Mouse (Mus musculus) olfactory bulb, adult 2 months (tissue): ENCODE data around the gene Ggt5.

Experiments used
- CTCF ChIP-seq: fragments of 200-500 bp; IDR thresholded peaks from 2 replicates; pipeline ENCODE4 v1.5.1; 2012; ENCODE audit warnings: low read depth, mild to moderate bottlenecking, low read length, moderate library complexity; ENCODE audit not compliant: insufficient read depth
- POLR2A ChIP-seq: fragments of 200-500 bp; IDR thresholded peaks from 2 replicates; pipeline ENCODE4 v1.6.1; 2012; ENCODE audit warnings: mild to moderate bottlenecking, low read depth, low read length, moderate library complexity; ENCODE audit not compliant: insufficient read depth

DNA sequence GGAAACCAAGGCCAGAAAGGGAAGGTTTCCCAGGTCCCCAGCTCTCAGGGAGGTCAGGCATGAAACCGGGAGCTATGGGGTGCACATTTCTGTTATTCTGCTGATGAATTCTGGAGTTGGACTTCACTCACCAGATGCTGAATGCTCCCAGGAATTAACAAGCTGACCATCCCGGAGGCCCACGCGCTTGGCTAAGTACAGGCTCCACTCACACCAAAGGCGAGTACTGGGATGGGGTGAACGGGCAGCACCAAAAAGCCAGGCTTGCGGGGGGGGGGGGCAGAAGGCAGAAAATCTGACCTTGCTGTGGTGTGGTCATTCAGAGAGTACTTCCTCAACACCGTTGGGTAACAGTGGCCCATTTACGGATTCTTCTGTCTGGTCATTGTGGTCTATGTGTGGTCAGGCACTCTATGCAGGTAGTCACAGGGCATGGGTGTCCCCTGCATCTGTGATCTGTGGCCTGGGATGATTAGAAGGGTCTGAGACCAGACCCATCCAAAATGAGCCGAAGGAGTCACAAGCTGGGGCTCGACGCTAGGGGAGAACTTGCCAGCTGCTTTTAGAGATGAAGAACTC is 24.4 kb upstream of the Ggt5 start:
- TF ChIP-seq CTCF (no peak), POLR2A (no peak)
